Mouse (Mus musculus) forebrain, embryonic 15.5 days (tissue): ENCODE results near the gene Hapln2. TPM values are rescaled to one million over a fixed set of nuclear protein-coding genes. Genes with fewer than 3 reads are reported as not detected.
A peak's percentile ranks its signal among the peaks of the same experiment; 100 is the strongest.

Source experiments
- ATAC-seq: fragments of 200-750 bp; cut with Nextera tagmentation; replicated peaks from 2 replicates; pipeline ENCODE4 v1.8.0; 2017; ENCODE audit warnings: mild to moderate bottlenecking, moderate TSS enrichment, moderate library complexity
- H3K27ac ChIP-seq: fragments of 300-500 bp; sonication (generic); replicated peaks from 2 replicates; pipeline ENCODE4 v1.5.1; 2015; ENCODE audit warnings: mild to moderate bottlenecking, inconsistent platforms
- H3K27me3 ChIP-seq: fragments of 300-500 bp; sonication (generic); 2 replicates; pipeline ENCODE4 v1.6.1; 2015; ENCODE audit warnings: inconsistent platforms
- H3K36me3 ChIP-seq: fragments of 300-500 bp; sonication (generic); 2 replicates; pipeline ENCODE4 v1.6.1; 2015; ENCODE audit warnings: mild to moderate bottlenecking, inconsistent platforms
- H3K4me1 ChIP-seq: fragments of 300-500 bp; sonication (generic); 2 replicates; pipeline ENCODE4 v1.6.1; 2015; ENCODE audit warnings: inconsistent platforms
- H3K4me2 ChIP-seq: fragments of 300-500 bp; sonication (generic); replicated peaks from 2 replicates; pipeline ENCODE4 v1.6.1; 2015; ENCODE audit warnings: mild to moderate bottlenecking, inconsistent platforms
- H3K4me3 ChIP-seq: fragments of 300-500 bp; sonication (generic); 2 replicates; pipeline ENCODE4 v1.5.1; 2015; ENCODE audit warnings: mild to moderate bottlenecking, inconsistent platforms
- H3K9ac ChIP-seq: fragments of 300-500 bp; sonication (generic); replicated peaks from 2 replicates; pipeline ENCODE4 v1.6.1; 2015; ENCODE audit warnings: mild to moderate bottlenecking, inconsistent platforms
- H3K9me3 ChIP-seq: fragments of 300-500 bp; sonication (generic); 2 replicates; pipeline ENCODE4 v1.6.1; 2016; ENCODE audit warnings: inconsistent platforms
- WGBS: fragments of 180-500 bp; shearing (Covaris S2); methylation state at CpG from one replicate; pipeline ENCODE4 v1.1.7; 2015; ENCODE audit warnings: mixed read lengths; 5-methylcytosine and 5-hydroxymethylcytosine counted together
- polyA plus RNA-seq: library from polyadenylated mRNA; unstranded; fragments of >200 nt; fragmentation: Nextera tagmentation; extraction: Ambion mirVana; gene quantifications from 2 replicates; pipeline ENCODE4 v1.2.1, GENCODE M21; 2015

The Hapln2 gene
- polyA plus RNA-seq, 1 experiment from 2014 or later: 0.43 TPM

DNA sequence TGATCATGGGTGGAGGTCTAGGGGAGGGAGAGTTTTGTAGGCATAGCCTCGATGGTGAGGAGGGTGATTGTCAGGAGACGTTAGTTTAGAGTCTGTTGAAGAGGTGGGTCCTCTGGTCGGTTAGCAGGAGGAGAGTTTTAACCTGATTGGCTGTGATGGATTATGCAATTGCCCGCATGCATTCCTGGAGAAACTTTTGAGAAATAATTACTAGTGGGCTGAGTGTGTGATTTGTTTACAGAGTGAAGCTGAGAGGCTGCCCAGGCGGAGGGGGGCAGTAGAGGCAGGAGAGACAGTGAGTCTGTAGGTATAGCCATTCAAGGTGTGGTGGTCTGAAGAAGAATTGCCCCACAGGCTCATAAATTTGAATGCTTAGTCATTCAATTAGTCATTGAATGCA lies 6.1 kb upstream of the Hapln2 start:
- Histone ChIP-seq H3K4me2 (no peak overlapping the region), H3K9ac (no peak overlapping the region), H3K4me1 (no peaks in the 10 kb centered on the region), H3K27ac (no peak overlapping the region), H3K27me3 (peaks cover 12% of the 10 kb centered on the region; the same call in 1 of the 2 replicates), H3K9me3 (no peaks in the 10 kb centered on the region), H3K36me3 (no peaks in the 10 kb centered on the region), H3K4me3 (no peak overlapping the region)
- 76% methylated on average over 5 of the region's 5 CpGs for WGBS
- no peak for ATAC-seq

GRCm38 (mm10) chr3:88030608-88031395 lies 3.4 kb upstream of the Hapln2 start:
- 21% methylated on average over 19 of the region's 19 CpGs for WGBS
- no peak overlapping the region for H3K9ac ChIP-seq
- no peak overlapping the region for H3K4me3 ChIP-seq
- H3K27me3 ChIP-seq: peaks cover 25% of the 10 kb centered on the region
- no peak overlapping the region for H3K27ac ChIP-seq
- H3K36me3 ChIP-seq: no peaks in the 10 kb centered on the region
- H3K4me2 ChIP-seq: no peak overlapping the region
- no peaks in the 10 kb centered on the region for H3K4me1 ChIP-seq
- no peaks in the 10 kb centered on the region for H3K9me3 ChIP-seq
- no peak for ATAC-seq

- peaks cover 19% of the 10 kb centered on the region for H3K4me1 ChIP-seq
- H3K9ac ChIP-seq: no peak overlapping the region
- H3K9me3 ChIP-seq: no peaks in the 10 kb centered on the region
- no peak overlapping the region for H3K27ac ChIP-seq
- peaks cover 60% of the 10 kb centered on the region for H3K27me3 ChIP-seq
- no peak overlapping the region for H3K4me2 ChIP-seq
- 71% methylated on average over 7 of the region's 7 CpGs for WGBS
- no peak overlapping the region for H3K4me3 ChIP-seq
- no peak for ATAC-seq
- H3K36me3 ChIP-seq: no peaks in the 10 kb centered on the region
Observed at GRCm38 (mm10) chr3:88026823-88027222, 560 bp downstream of the Hapln2 start.

- Histone ChIP-seq H3K4me1 (peaks cover 19% of the 10 kb centered on the region), H3K9ac (peak overlapping the region; percentile 47), H3K36me3 (no peaks in the 10 kb centered on the region), H3K9me3 (no peaks in the 10 kb centered on the region), H3K4me2 (peak overlapping the region; percentile 97), H3K27ac (no peak overlapping the region), H3K27me3 (peaks cover 74% of the 10 kb centered on the region), H3K4me3 (peak overlapping the region; percentile 57)
- WGBS: under 1% methylated on average over 81 of the region's 81 CpGs
- peak; percentile 71 for ATAC-seq
Observed at GRCm38 (mm10) chr3:88023192-88024074, 4.0 kb downstream of the Hapln2 start.

DNA sequence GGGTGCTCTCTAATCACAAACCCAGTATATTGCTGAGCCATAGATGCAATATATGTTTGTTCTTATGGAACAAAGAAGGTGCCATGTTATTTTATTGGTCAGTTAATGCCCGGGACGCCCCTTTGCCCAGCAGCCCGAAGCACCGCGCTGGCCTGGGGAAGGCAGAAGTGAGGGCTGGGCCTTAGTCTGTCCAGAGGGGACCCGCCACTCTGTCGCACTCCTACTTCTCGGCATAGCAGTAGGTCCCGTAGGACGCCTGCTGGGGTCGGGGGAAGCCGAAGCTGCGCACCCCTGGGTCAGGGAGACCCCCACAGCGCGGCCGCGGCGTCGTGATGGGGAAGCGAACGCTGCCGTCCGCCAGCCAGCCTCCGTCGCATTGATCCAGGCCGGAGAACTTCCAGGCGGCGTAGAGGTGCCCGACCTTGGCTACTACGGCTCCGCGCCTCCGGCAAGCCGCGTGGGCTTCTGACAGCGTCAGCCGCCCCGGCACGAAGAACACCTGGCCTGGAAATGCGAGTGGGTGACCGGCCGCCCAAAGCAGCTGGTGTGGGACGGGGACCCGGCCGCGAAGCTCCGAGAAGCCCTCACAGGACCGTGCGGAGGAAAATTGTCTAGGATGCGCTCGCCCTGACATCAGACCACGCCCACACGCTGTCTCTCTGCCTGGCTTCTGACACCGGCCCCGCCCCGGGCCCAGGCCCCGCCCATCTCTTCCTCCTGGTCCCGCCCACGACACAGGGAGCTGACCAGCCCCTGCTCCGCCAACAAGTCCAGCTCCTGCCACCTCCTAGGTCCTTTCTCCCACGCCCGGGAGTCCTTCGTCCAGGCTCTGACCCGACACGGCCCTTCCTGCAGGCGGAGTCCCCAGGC lies 4.8 kb downstream of the Hapln2 start:
- H3K27ac ChIP-seq: no peak overlapping the region
- peak overlapping the region; percentile 57 for H3K4me3 ChIP-seq
- ATAC-seq: peak; percentile 81
- peaks cover 19% of the 10 kb centered on the region for H3K4me1 ChIP-seq
- peak overlapping the region; percentile 47 for H3K9ac ChIP-seq
- H3K4me2 ChIP-seq: peak overlapping the region; percentile 97
- under 1% methylated on average over 66 of the region's 66 CpGs for WGBS
- H3K36me3 ChIP-seq: no peaks in the 10 kb centered on the region
- H3K27me3 ChIP-seq: peaks cover 72% of the 10 kb centered on the region
- no peaks in the 10 kb centered on the region for H3K9me3 ChIP-seq

GRCm38 (mm10) chr3:88010634-88011265 lies 16.6 kb downstream of the Hapln2 start:
- Histone ChIP-seq H3K4me1 (no peaks in the 10 kb centered on the region), H3K27me3 (no peaks in the 10 kb centered on the region; the same call in 1 of the 2 replicates), H3K9me3 (no peaks in the 10 kb centered on the region), H3K9ac (no peak overlapping the region), H3K27ac (no peak overlapping the region), H3K36me3 (no peaks in the 10 kb centered on the region), H3K4me3 (no peak overlapping the region), H3K4me2 (no peak overlapping the region)
- no peak for ATAC-seq
- 8% methylated on average over 6 of the region's 6 CpGs for WGBS

DNA sequence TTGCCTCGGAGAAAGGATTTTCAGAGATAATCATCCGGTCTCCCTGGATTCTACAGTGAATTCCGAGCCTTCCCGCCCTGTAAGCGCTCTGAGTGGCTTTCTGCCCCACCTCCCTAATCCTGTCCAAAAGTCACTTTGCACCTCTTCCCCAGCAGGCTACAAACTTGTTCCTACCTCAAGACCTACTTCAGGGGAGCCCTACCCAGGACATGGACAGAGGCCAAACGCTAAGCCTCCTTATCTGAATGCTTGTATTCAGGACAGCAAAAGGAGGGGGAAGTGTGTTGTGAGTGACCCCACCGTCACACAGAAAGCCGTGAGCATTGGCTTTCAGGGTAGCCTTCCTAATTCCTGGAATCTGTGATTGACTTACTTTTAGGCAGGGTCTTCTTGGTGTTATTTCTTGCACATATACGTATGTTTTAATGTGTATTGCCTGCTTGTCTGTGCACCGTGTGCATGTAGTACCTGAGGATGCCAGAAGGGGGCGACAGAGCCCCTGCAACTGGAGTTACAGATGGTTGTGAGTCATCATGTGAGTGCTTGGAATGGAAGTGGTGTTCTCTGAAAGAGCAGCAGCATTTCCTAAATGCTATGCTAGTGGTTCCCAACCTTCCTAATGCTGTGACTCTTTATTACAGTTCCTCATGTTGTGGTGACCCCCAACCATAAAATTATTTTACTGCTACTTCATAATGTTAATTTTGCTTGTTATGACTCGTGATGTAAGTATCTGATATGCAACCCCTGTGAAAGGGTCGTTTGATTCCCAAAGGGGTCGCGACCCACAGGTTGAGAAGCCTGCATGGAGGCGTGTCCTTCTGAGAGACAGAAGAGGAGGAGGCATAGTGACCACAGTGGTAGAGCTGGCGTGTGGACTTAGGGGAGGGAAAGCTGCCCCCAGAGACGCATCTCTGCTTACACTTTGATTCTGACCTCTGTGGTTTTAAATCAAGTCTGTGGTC lies 21.3 kb downstream of the Hapln2 start:
- H3K4me3 ChIP-seq: no peak overlapping the region
- no peaks in the 10 kb centered on the region for H3K36me3 ChIP-seq
- H3K4me1 ChIP-seq: peaks cover 16% of the 10 kb centered on the region
- no peak overlapping the region for H3K9ac ChIP-seq
- H3K27me3 ChIP-seq: peaks cover 22% of the 10 kb centered on the region
- no peak for ATAC-seq
- 80% methylated on average over 18 of the region's 18 CpGs for WGBS
- no peak overlapping the region for H3K4me2 ChIP-seq
- H3K9me3 ChIP-seq: no peaks in the 10 kb centered on the region
- no peak overlapping the region for H3K27ac ChIP-seq

DNA sequence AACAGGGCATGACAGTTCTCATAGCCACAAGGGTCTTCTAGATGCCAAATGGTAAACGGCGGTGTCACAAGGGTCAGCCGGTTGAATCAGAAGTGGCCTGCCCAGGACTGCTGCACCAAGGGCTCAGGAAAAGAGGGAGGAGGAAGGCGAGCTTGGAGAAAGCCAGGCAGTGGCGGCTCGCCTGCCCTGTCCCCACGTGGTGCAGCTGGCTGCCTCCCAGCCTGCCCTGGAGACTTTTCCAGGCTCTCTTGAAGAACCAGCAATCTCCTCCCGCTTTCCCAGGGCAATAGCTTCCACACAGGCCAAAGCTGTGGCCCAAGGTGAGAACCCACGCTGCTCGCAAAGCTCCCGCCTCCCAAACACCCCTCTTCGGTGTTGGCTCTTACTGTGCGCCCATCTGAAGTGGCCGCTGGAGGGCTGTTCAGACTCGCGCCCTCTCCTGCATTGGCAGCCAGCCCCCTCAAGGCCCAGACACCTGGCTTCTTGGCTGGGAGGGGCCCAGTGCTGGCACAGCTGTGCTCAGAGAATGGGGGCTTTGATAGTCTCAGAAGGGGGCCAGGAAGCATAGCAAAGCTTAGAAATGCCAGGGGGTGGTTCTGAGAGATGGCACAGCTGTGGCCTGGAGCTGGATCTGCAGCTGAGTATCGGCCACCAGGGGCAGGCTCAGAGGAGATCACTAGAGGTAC lies 24.9 kb downstream of the Hapln2 start:
- 3% methylated on average over 17 of the region's 17 CpGs for WGBS
- peaks cover 56% of the 10 kb centered on the region for H3K27me3 ChIP-seq
- peak overlapping the region; percentile 1; the same call in 1 of the 2 replicates for H3K4me2 ChIP-seq

GRCm38 (mm10) chr3:88000816-88001595 lies 26.4 kb downstream of the Hapln2 start:
- H3K4me1 ChIP-seq: peaks cover 58% of the 10 kb centered on the region
- H3K4me2 ChIP-seq: peak overlapping the region; percentile 71
- H3K36me3 ChIP-seq: no peaks in the 10 kb centered on the region
- no peaks in the 10 kb centered on the region for H3K9me3 ChIP-seq
- no peak for ATAC-seq
- peaks cover 70% of the 10 kb centered on the region for H3K27me3 ChIP-seq
- peak overlapping the region; percentile 41 for H3K4me3 ChIP-seq
- H3K9ac ChIP-seq: 0 out of 2 replicates have a peak overlapping the region, but pooled peaks have one; percentile 42
- 13% methylated on average over 11 of the region's 11 CpGs for WGBS
- no peak overlapping the region; the same call in 1 of the 2 replicates for H3K27ac ChIP-seq

More for the DNA sequence above, 24.9 kb downstream of the Hapln2 start:
- no peak overlapping the region for H3K9ac ChIP-seq
- no peak overlapping the region for H3K4me3 ChIP-seq
- H3K36me3 ChIP-seq: no peaks in the 10 kb centered on the region
- H3K4me1 ChIP-seq: peaks cover 47% of the 10 kb centered on the region
- H3K27ac ChIP-seq: peak overlapping the region; percentile 42
- no peaks in the 10 kb centered on the region for H3K9me3 ChIP-seq
- ATAC-seq: peak; percentile 37
